ENCODE assay signal across 14 mouse cellular contexts in the genomic region with DNA sequence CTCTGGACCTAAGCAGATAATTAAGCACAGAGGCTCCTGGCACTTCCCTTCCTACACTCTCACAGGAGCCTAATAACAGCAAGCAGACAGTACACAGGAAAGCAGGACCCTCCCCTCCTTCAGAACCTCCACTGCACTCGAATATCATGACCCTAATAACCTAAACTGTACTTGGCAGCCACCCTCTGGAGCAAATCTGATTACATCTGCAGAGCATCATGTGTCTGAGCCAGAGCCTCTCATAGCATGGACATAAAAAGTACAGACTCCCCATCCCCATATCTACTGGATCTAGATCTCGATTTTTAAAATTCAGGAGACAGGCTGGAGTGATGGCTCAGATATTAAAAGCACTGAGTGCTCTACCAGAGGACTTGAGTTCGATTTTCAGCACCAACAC. TPM values are rescaled to one million over a fixed set of nuclear protein-coding genes. Genes with fewer than 3 reads are reported as not detected.
A peak's percentile ranks its signal among the peaks of the same experiment; 100 is the strongest.
DNase-seq lines count a peak whose midpoint lies in the region; ATAC-seq and TF ChIP-seq lines count a peak whose summit lies in the region.
"Had no signal": no experiment of that assay in that cellular context is flagged by ENCODE, and none has a peak within 500 bp of the region (broad histone marks: within the 10 kb centered on the region; RNA-seq: fewer than 3 reads in every experiment).

No protein-coding gene starts in this region.

- no peak overlapping the region for H3K27ac ChIP-seq in midbrain, embryonic 11.5 days (ENCODE audit: low read depth, low read length)
- no peak overlapping the region; the same call in 1 of the 2 replicates for H3K27ac ChIP-seq in midbrain, embryonic 15.5 days
- H3K27ac ChIP-seq in hindbrain, embryonic 13.5 days: peak overlapping the region; percentile 46; the same call in 1 of the 2 replicates
- peak overlapping the region; percentile 72 for H3K27ac ChIP-seq in stomach, embryonic 15.5 days
- H3K27ac ChIP-seq in left cerebral cortex, adult 2 months: no peak overlapping the region
- H3K27ac ChIP-seq: limb, embryonic 13.5 days had no signal

- H3K4me2 ChIP-seq in midbrain, embryonic 11.5 days: no peak overlapping the region
- H3K4me2 ChIP-seq in midbrain, embryonic 15.5 days: no peak overlapping the region
- no peak overlapping the region for H3K4me2 ChIP-seq in hindbrain, embryonic 13.5 days
- H3K4me2 ChIP-seq in stomach, embryonic 15.5 days: no peak overlapping the region
- H3K4me2 ChIP-seq: heart, embryonic 12.5 days; limb, embryonic 13.5 days had no signal

- peak; percentile 7 to 14 for DNase-seq in heart, adult 18-20 months
- no peak for DNase-seq in heart, postnatal 25 days (ENCODE audit: low spot score)
- peak; percentile 62 for DNase-seq in midbrain, embryonic 11.5 days (ENCODE audit: low spot score, missing footprints)
- DNase-seq in urinary bladder, adult 2 months (ENCODE audit: low spot score): no peak
- DNase-seq in left cerebral cortex, adult 2 months (ENCODE audit: extremely low spot score in 1 of 2, low spot score in 2 of 2): no peak
- DNase-seq: adrenal gland, adult 8-10 months; kidney, postnatal 25 days; right cerebral cortex, postnatal 4 days had no signal

- H3K4me1 ChIP-seq in midbrain, embryonic 11.5 days (ENCODE audit: control insufficient read depth, insufficient read depth, low read length): peaks cover 10% of the 10 kb centered on the region
- peaks cover 18% of the 10 kb centered on the region for H3K4me1 ChIP-seq in midbrain, embryonic 15.5 days
- peaks cover 39% of the 10 kb centered on the region for H3K4me1 ChIP-seq in hindbrain, embryonic 13.5 days (replicated peaks)
- peaks cover 35% of the 10 kb centered on the region for H3K4me1 ChIP-seq in stomach, embryonic 15.5 days

- no peaks in the 10 kb centered on the region for H3K27me3 ChIP-seq in midbrain, embryonic 11.5 days (ENCODE audit: control insufficient read depth, insufficient read depth, low read length)
- no peaks in the 10 kb centered on the region for H3K27me3 ChIP-seq in midbrain, embryonic 15.5 days (replicated peaks)
- no peaks in the 10 kb centered on the region for H3K27me3 ChIP-seq in hindbrain, embryonic 13.5 days
- no peaks in the 10 kb centered on the region for H3K27me3 ChIP-seq in stomach, embryonic 15.5 days (replicated peaks)
- H3K27me3 ChIP-seq: heart, embryonic 12.5 days; limb, embryonic 13.5 days had no signal

- intact Hi-C loops in heart, postnatal 25 days (cut with DNase I): no loop called here
- intact Hi-C loops in left cerebral cortex, adult 2 months (cut with DNase I): no loop called here

- 81% methylated on average over 3 of the region's 3 CpGs for WGBS in midbrain, embryonic 11.5 days
- 66% methylated on average over 3 of the region's 3 CpGs for WGBS in midbrain, embryonic 15.5 days
- 78% methylated on average over 3 of the region's 3 CpGs for WGBS in hindbrain, embryonic 13.5 days
- WGBS in stomach, embryonic 15.5 days: 35% methylated on average over 3 of the region's 3 CpGs

- H3K9ac ChIP-seq in midbrain, embryonic 11.5 days (ENCODE audit: low read length): no peak overlapping the region
- no peak overlapping the region for H3K9ac ChIP-seq in midbrain, embryonic 15.5 days
- 0 out of 2 replicates have a peak overlapping the region, but pooled peaks have one; percentile 43 for H3K9ac ChIP-seq in hindbrain, embryonic 13.5 days
- no peak overlapping the region for H3K9ac ChIP-seq in stomach, embryonic 15.5 days
- H3K9ac ChIP-seq: heart, embryonic 12.5 days; limb, embryonic 13.5 days had no signal

- no peaks in the 10 kb centered on the region for H3K36me3 ChIP-seq in midbrain, embryonic 11.5 days (ENCODE audit: control insufficient read depth, insufficient read depth, low read length)
- H3K36me3 ChIP-seq in midbrain, embryonic 15.5 days (replicated peaks): no peaks in the 10 kb centered on the region
- no peaks in the 10 kb centered on the region for H3K36me3 ChIP-seq in hindbrain, embryonic 13.5 days
- no peaks in the 10 kb centered on the region for H3K36me3 ChIP-seq in stomach, embryonic 15.5 days
- H3K36me3 ChIP-seq: heart, embryonic 12.5 days; limb, embryonic 13.5 days had no signal

- H3K9me3 ChIP-seq in midbrain, embryonic 11.5 days (ENCODE audit: control insufficient read depth, low read length): no peaks in the 10 kb centered on the region
- no peaks in the 10 kb centered on the region for H3K9me3 ChIP-seq in midbrain, embryonic 15.5 days
- no peaks in the 10 kb centered on the region for H3K9me3 ChIP-seq in hindbrain, embryonic 13.5 days
- H3K9me3 ChIP-seq in stomach, embryonic 15.5 days: no peaks in the 10 kb centered on the region
- H3K9me3 ChIP-seq: heart, embryonic 12.5 days; limb, embryonic 13.5 days had no signal

- H3K4me3 ChIP-seq in midbrain, embryonic 11.5 days (ENCODE audit: low read depth, low read length): no peak overlapping the region
- H3K4me3 ChIP-seq in midbrain, embryonic 15.5 days: no peak overlapping the region
- H3K4me3 ChIP-seq in hindbrain, embryonic 13.5 days: no peak overlapping the region
- no peak overlapping the region for H3K4me3 ChIP-seq in stomach, embryonic 15.5 days (replicated peaks)
- no peak overlapping the region for H3K4me3 ChIP-seq in left cerebral cortex, adult 2 months
- H3K4me3 ChIP-seq: erythroblast, embryonic 14.5 days; heart, embryonic 12.5 days; limb, embryonic 13.5 days had no signal

- no peak for TF ChIP-seq CTCF in left cerebral cortex, adult 2 months (IDR thresholded peaks at IDR 0.05)

- ATAC-seq in midbrain, embryonic 11.5 days (ENCODE audit: low FRiP score): no peak
- ATAC-seq in midbrain, embryonic 15.5 days (replicated peaks): no peak
- no peak for ATAC-seq in hindbrain, embryonic 13.5 days (ENCODE audit: low FRiP score)
- 0 out of 2 replicates have a peak, but pooled peaks have one; percentile 11 for ATAC-seq in stomach, embryonic 15.5 days (ENCODE audit: insufficient read depth, low FRiP score, low read depth)

RNA-seq across cellular contexts. Expression of gene Pcbp3, which starts 58.0 kb away (rescaled TPM):
- total RNA-seq in heart, adult 18-20 months (2021): 1 to 10 TPM; 2.3 to 2.7 TPM
- 1 to 10 TPM; 2.9 to 6.7 TPM for total RNA-seq in heart, postnatal 25 days (2021)
- polyA plus RNA-seq in midbrain, embryonic 11.5 days (2014; fragmentation: Nextera tagmentation; extraction: Ambion mirVana): 34.4 and 41.5 TPM in 2 replicates
- 69.5 and 72.5 TPM in 2 replicates for polyA plus RNA-seq in midbrain, embryonic 15.5 days (2015; fragmentation: Nextera tagmentation; extraction: Ambion mirVana)
- 72.2 and 78.2 TPM in 2 replicates for polyA plus RNA-seq in hindbrain, embryonic 13.5 days (2015; fragmentation: Nextera tagmentation; extraction: Ambion mirVana)
- polyA plus RNA-seq in stomach, embryonic 15.5 days (2015; fragmentation: Nextera tagmentation; extraction: Ambion mirVana): 39.3 and 40.5 TPM in 2 replicates
- polyA plus RNA-seq in urinary bladder, adult 2 months (2012; rRNA removed): 32.0 and 35.4 TPM in 2 replicates
- 10 to 100 TPM; 60.8 to 62.2 TPM for total RNA-seq in left cerebral cortex, adult 2 months (2021)

Comparison
In these comparisons a context has a peak if more than half of its experiments do, and no peak if none do; other contexts are left out.
1. DNase-seq: peak in heart, adult 18-20 months (2 of 2) and midbrain, embryonic 11.5 days (single experiment); none in heart, postnatal 25 days (single experiment), urinary bladder, adult 2 months (single experiment) and left cerebral cortex, adult 2 months (0 of 2).
2. H3K27ac ChIP-seq: peak in hindbrain, embryonic 13.5 days (single experiment) and stomach, embryonic 15.5 days (single experiment); none in midbrain, embryonic 11.5 days (single experiment), midbrain, embryonic 15.5 days (single experiment) and left cerebral cortex, adult 2 months (single experiment).